Mouse (Mus musculus) ZHBTc4 (cell line): ENCODE measurements around the gene Antxr1.
"Not testable (repeated sequence)": the region's sequence is repeated elsewhere in the genome, so short reads cannot be mapped to it uniquely, and the experiment has no call there.

Experiments used
- DNase-seq: peaks from one replicate; pipeline ENCODE4 v3.0.0-alpha.2; 2011; ENCODE audit warnings: low read depth, low spot score

The Antxr1 gene

DNA sequence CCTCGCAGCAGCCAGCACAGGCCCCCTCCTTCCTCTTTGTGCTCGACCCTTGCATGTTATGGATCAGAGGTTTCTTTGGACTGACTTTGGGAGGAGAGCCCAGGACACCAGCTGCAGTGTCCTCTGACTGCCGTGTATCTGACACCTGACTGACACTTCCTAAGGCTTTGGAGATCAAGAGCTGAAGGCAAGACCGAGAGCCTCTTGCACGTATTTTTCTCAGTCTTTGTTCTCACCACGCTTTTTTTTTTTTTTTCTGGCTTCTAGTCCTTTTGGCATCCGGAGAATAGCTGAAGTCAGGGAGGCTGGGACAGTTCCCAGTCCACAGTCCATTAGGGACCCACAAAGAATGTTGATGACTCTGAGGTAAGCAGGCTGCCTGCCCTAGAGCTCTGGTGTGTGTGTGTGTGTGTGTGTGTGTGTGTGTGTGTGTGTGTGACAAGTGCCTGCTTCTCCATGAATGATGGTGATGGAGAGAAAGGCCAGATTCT is 233.2 kb downstream of the Antxr1 start:
- DNase-seq, result no peak

DNA sequence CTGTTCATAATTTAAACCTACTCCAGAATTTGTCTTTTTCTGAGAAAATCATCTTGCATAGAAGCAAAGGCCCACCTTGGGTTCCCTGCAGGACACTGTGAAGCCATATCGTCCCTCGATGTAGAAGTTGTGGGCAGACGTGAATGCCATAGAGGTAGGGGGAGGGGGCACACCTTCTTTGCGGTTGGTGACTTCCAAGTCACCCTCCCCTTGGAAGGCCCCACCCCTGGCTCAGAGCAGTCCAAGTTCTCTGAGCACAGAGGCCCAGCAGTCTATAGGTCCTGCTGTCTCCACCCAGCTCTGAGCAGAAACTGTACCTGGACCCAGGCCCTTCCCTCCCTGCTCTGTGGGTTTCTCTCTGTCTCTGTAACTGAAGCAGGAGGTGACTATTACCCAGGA is 233.7 kb downstream of the Antxr1 start:
- DNase-seq, result no peak

DNA sequence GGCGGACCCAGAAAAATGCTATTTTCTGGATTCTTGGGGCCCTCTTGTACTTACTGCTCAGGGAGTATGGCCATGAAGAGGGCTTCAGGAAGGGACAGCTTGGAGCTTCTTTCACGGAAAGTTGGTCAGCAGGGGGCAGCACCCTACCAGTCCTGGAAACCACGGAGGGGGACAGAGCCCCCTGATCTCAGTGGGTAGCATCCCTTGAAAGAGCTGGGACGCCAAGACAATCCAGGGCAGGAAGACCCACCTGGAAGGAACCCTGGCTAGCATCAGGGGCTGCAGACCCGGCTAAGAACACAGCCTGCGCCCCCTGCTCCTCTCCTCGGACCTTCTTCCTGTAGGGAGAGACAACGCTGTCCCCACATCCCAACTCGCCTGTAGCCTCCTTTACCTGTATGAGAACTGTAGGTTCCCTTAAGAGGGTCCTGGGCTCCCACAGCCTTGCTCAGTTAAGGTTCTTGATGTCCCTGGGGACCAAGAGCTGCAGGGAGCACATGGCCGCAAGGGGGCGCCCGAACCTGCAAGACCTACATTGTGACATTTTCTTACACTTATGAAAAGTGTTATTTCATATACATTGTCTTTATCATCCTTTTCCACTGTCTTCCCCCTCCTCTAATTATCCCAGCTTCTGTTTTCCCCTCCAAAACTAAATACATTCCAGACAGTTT is 234.2 kb downstream of the Antxr1 start:
- peak; percentile 87 for DNase-seq

DNA sequence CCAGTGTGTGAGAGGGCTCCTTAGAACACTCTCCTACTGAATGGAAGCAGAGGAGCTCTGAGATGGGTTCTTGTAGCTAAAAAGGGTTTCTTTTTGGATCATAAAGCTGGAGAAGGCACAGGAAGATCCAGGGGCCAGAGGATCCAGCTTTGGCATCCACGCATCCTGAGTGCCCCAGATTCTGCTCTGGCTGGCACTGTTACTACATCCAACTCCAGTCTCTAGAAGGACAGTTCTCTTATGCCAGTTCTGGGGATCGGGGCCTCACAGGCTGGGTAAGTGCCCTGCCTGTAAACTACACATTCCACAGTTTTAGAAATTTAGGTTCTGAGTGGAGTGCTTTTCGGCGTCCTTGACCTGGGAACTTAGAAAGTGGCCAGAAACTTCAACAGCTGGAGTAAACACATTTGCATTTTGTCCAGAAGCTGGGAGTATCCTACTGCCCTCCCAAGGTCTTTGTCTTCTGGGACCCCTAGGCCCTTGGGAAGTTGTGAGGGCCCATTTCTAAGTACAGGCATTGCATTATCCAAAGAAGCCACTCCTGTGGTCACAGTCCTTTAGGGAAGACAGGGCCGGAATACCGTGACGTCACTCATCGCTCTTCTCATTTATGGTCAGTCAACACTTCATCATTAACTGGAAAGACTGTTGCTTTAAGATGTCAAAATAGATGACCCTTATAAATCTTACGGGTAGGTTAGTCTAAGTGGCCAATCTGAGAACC is 235.2 kb downstream of the Antxr1 start:
- no peak for DNase-seq

DNA sequence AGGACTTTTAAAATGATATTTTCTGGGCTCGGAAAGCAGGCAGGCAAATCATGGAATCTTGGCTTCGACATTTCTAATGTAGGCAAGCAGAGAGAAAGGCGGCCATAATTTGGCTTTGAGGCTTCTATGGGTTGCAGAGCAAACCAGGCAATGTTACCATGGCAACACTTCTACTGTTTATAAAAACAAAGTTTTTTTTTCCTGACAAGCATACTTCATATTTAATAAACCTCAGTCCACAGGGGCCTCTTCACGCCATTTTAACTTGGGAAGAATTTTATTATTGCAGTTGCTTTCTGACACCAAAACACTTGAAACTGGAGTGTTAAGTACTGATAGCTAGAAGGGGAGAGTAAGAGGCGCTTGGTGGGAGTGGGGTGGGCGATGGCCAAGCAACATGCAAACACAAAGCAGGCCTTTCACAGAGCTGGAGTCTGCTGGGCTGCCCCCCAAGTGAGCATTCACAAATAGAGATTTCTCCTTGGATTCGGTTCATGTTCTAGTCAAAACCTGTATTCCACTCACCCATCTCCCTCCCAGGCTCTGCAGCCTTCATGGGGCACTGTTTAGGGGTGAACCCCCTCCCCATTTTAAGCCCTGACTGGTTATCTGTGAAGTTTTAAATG is 235.8 kb downstream of the Antxr1 start:
- no peak for DNase-seq

DNA sequence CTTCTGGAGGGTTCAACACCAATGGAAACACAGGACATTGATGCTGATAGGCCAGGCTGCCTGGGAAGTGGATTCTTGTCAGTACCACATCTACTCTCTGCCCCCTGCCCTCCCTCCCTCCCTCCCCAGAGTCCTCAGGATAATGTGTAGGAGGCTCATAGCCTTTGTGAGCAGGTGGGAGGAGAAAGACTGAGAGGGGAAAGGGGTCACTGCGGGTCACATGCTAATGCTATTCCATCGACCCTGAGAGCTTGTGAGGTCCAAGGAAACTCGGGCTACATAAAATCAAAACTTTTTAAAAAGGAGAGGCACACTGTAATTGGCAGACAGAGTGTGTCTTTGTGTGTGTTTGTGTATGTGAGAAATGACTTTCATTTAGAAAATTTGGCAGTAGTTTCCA is 236.4 kb downstream of the Antxr1 start:
- DNase-seq, result no peak

DNA sequence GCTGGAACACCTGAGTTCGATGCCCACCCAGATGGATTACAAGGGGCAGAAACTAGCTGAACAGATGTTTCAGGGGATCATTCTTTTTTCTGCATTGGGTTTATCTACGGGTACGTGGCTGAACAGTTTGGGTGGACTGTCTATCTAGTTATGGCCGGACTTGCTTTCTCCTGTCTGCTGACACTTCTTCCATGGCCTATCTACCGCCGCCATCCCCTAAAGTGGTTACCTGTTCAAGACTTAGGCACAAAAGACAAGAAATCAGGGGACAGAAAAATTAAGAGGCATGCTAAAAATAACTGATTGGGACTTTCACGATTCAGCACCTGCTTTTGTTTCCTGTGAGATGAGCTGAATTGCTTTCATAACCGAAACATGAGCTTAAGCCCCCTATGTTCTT is 242.0 kb downstream of the Antxr1 start:
- DNase-seq, result not testable (repeated sequence)

DNA sequence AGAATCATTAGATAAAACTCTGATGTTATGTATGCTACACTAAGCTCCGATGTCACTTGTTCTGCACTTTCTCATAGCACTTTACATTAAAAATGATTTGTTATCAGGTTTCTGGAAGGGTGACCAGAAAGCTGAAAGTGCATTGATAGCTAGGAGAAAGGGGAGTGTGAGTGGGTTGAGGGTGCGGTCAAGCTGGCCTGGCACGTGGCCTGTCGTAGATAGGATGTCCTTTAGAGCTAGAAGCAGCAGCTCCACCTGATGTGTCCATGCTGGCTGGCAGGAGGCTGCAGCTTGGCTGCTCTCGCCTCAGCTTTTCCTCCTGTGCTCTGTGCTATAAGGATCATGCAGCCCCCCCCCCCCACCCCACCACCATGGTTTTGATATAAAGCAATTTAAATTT is 243.1 kb downstream of the Antxr1 start:
- DNase-seq, result no peak

DNA sequence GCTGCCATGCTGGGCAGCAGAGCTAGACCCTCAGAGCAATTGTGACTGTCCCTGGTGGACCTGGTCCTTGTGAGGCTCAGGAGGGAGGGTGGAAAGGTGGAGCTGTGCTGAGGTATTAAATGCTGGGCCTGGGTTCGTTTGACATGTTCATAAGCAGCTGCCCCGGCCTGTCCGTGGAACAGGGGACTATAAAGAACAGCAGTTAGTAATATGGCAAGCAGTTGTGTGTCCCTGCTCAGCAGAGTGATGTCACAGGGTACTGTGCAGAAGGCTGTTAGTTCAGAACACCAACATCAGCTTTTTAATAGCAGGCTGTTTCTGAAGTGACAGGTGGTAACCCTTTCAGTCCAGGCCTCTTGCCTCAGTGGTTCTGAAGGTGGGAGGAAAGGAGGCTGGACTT is 244.7 kb downstream of the Antxr1 start:
- no peak for DNase-seq

DNA sequence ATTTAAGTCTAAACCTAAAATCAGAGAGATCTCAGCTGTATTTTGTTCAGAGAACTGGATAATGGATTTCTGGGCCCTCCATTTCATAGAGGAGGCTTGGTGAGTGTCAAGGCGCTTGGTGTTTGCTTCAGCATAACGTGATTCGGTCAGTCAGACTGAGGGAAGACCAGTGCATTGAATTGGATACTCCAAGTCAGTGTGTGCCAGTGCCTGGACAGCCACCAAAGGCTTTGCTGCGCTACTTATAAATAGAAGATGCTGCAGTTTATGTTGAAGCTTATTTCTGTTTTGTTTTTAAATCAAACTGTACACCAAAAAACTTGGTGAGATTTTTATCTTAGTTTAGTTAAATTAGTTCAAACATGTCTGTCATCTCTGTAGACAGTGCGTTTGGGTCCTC is 247.3 kb downstream of the Antxr1 start:
- DNase-seq, result no peak

DNA sequence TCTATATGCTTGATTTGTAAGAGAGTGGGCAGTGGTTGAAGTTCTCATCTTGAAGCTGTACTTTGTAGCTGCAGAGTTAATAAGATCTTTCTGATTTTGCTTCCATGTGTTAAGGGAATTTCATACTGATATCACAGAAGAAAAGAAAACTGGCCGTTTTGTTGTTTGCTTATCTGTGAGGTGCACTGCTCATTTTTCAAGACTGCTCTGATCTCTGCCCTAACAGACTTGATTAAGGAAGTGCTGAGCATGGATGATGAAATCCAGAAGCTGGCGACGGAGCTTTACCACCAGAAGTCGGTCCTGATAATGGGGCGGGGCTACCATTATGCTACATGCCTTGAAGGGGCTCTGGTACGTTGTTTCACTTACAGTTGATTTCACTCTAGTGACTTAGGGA is 250.6 kb downstream of the Antxr1 start:
- no peak for DNase-seq
